Mouse (Mus musculus): ENCODE measurements around the gene Asgr2. TPM values are rescaled to one million over a fixed set of nuclear protein-coding genes. Genes with fewer than 3 reads are reported as not detected.
"Not testable (repeated sequence)": the region's sequence is repeated elsewhere in the genome, so short reads cannot be mapped to it uniquely, and the experiment has no call there.

The Asgr2 gene
- polyA plus RNA-seq, 1 experiment: not detected

GRCm38 (mm10) chr11:70059930-70060329 lies 32.5 kb upstream of the Asgr2 start:
- H3K27me3 ChIP-seq (ENCODE audit: control insufficient read depth): no peaks in the 10 kb centered on the region
- H3K9me3 ChIP-seq (ENCODE audit: control insufficient read depth, low read length): peaks cover 5% of the 10 kb centered on the region
- no peaks in the 10 kb centered on the region for H3K36me3 ChIP-seq (ENCODE audit: control insufficient read depth)
- no peak overlapping the region for H3K4me3 ChIP-seq (replicated peaks)
- peaks cover 6% of the 10 kb centered on the region for H3K4me1 ChIP-seq (ENCODE audit: control insufficient read depth)
- TF ChIP-seq GATA1 (IDR thresholded peaks at IDR 0.05; ENCODE audit: low read length) (no peak), TAL1 (IDR thresholded peaks at IDR 0.05; ENCODE audit: low read length) (no peak)

- TF ChIP-seq GATA1 (IDR thresholded peaks at IDR 0.05; ENCODE audit: low read length): no peak
- H3K36me3 ChIP-seq (ENCODE audit: control insufficient read depth): no peaks in the 10 kb centered on the region
- H3K9me3 ChIP-seq (ENCODE audit: control insufficient read depth, low read length): peaks cover 5% of the 10 kb centered on the region
- H3K27me3 ChIP-seq (ENCODE audit: control insufficient read depth): no peaks in the 10 kb centered on the region
- H3K4me3 ChIP-seq (replicated peaks): no peak overlapping the region
- H3K4me1 ChIP-seq (ENCODE audit: control insufficient read depth): no peaks in the 10 kb centered on the region
Measured at GRCm38 (mm10) chr11:70063053-70063452, 29.4 kb upstream of the Asgr2 start.

GRCm38 (mm10) chr11:70066701-70067100 lies 25.7 kb upstream of the Asgr2 start:
- Histone ChIP-seq H3K4me1 (ENCODE audit: control insufficient read depth) (no peaks in the 10 kb centered on the region), H3K9me3 (ENCODE audit: control insufficient read depth, low read length) (peaks cover 5% of the 10 kb centered on the region), H3K36me3 (ENCODE audit: control insufficient read depth) (no peaks in the 10 kb centered on the region), H3K27me3 (ENCODE audit: control insufficient read depth) (no peaks in the 10 kb centered on the region), H3K4me3 (replicated peaks) (no peak overlapping the region)
- no peak for TF ChIP-seq GATA1 (IDR thresholded peaks at IDR 0.05; ENCODE audit: low read length)
- TF ChIP-seq TAL1 (IDR thresholded peaks at IDR 0.05; ENCODE audit: low read length): no peak

GRCm38 (mm10) chr11:70068245-70068644 lies 24.2 kb upstream of the Asgr2 start:
- Histone ChIP-seq H3K9me3 (ENCODE audit: control insufficient read depth, low read length) (peaks cover under 1% of the 10 kb centered on the region), H3K4me1 (ENCODE audit: control insufficient read depth) (no peaks in the 10 kb centered on the region)
- TF ChIP-seq TAL1 (IDR thresholded peaks at IDR 0.05; ENCODE audit: low read length) (no peak), GATA1 (IDR thresholded peaks at IDR 0.05; ENCODE audit: low read length) (no peak)

GRCm38 (mm10) chr11:70070057-70070456 lies 22.4 kb upstream of the Asgr2 start:
- TF ChIP-seq TAL1 (IDR thresholded peaks at IDR 0.05; ENCODE audit: low read length): no peak
- no peak for TF ChIP-seq GATA1 (IDR thresholded peaks at IDR 0.05; ENCODE audit: low read length)
- Histone ChIP-seq H3K4me3 (replicated peaks) (no peak overlapping the region), H3K4me1 (ENCODE audit: control insufficient read depth) (peaks cover 13% of the 10 kb centered on the region), H3K36me3 (ENCODE audit: control insufficient read depth) (no peaks in the 10 kb centered on the region), H3K27me3 (ENCODE audit: control insufficient read depth) (peaks cover 2% of the 10 kb centered on the region; the same call in 1 of the 2 replicates), H3K9me3 (ENCODE audit: control insufficient read depth, low read length) (no peaks in the 10 kb centered on the region)

More at GRCm38 (mm10) chr11:70068245-70068644, 24.2 kb upstream of the Asgr2 start:
- no peaks in the 10 kb centered on the region for H3K36me3 ChIP-seq (ENCODE audit: control insufficient read depth)
- no peak overlapping the region for H3K4me3 ChIP-seq (replicated peaks)
- no peaks in the 10 kb centered on the region for H3K27me3 ChIP-seq (ENCODE audit: control insufficient read depth)

GRCm38 (mm10) chr11:70070603-70071002 lies 21.8 kb upstream of the Asgr2 start:
- H3K4me1 ChIP-seq (ENCODE audit: control insufficient read depth): peaks cover 19% of the 10 kb centered on the region
- not testable (repeated sequence) for H3K36me3 ChIP-seq (ENCODE audit: control insufficient read depth); H3K9me3 ChIP-seq (ENCODE audit: control insufficient read depth, low read length); H3K27me3 ChIP-seq (ENCODE audit: control insufficient read depth); H3K4me3 ChIP-seq (replicated peaks)

GRCm38 (mm10) chr11:70074379-70075071 lies 17.9 kb upstream of the Asgr2 start:
- no peak for TF ChIP-seq TAL1 (IDR thresholded peaks at IDR 0.05; ENCODE audit: low read length)
- TF ChIP-seq GATA1 (IDR thresholded peaks at IDR 0.05; ENCODE audit: low read length): no peak
- peaks cover 48% of the 10 kb centered on the region for H3K4me1 ChIP-seq (ENCODE audit: control insufficient read depth)
- H3K4me3 ChIP-seq (replicated peaks): peak overlapping the region; percentile 31
- H3K9me3 ChIP-seq (ENCODE audit: control insufficient read depth, low read length): no peaks in the 10 kb centered on the region
- no peaks in the 10 kb centered on the region for H3K36me3 ChIP-seq (ENCODE audit: control insufficient read depth)
- H3K27me3 ChIP-seq (ENCODE audit: control insufficient read depth): peaks cover 2% of the 10 kb centered on the region; the same call in 1 of the 2 replicates

DNA sequence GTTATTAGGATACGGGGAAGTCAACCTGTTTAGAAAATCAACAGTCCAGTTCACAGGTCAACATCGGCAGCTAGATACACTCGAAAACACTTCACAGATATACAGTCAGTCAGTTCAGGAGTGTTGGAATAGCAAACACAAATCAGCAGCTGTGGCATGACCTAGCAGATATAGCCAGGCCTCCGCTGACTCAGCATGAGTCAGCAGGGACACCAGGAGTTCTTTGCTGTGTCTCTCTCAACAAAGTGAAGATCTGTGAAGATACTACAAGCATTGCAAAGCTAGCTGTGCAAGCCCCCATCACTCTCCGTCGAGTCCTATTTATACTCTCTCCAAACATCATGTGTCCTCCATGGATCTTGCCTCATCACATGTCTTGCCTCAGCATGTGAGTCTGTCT lies 16.9 kb upstream of the Asgr2 start:
- Histone ChIP-seq H3K27me3 (ENCODE audit: control insufficient read depth) (peaks cover 8% of the 10 kb centered on the region), H3K36me3 (ENCODE audit: control insufficient read depth) (no peaks in the 10 kb centered on the region), H3K4me1 (ENCODE audit: control insufficient read depth) (peaks cover 54% of the 10 kb centered on the region), H3K4me3 (replicated peaks) (peak overlapping the region; percentile 4), H3K9me3 (ENCODE audit: control insufficient read depth, low read length) (no peaks in the 10 kb centered on the region)
- no peak for TF ChIP-seq TAL1 (IDR thresholded peaks at IDR 0.05; ENCODE audit: low read length)
- no peak for TF ChIP-seq GATA1 (IDR thresholded peaks at IDR 0.05; ENCODE audit: low read length)

GRCm38 (mm10) chr11:70077441-70077840 lies 15.0 kb upstream of the Asgr2 start:
- TF ChIP-seq GATA1 (IDR thresholded peaks at IDR 0.05; ENCODE audit: low read length) (no peak), TAL1 (IDR thresholded peaks at IDR 0.05; ENCODE audit: low read length) (no peak)
- Histone ChIP-seq H3K36me3 (ENCODE audit: control insufficient read depth) (no peaks in the 10 kb centered on the region), H3K27me3 (ENCODE audit: control insufficient read depth) (peaks cover 13% of the 10 kb centered on the region), H3K9me3 (ENCODE audit: control insufficient read depth, low read length) (no peaks in the 10 kb centered on the region), H3K4me1 (ENCODE audit: control insufficient read depth) (peaks cover 54% of the 10 kb centered on the region), H3K4me3 (replicated peaks) (no peak overlapping the region)

GRCm38 (mm10) chr11:70079175-70079574 lies 13.3 kb upstream of the Asgr2 start:
- H3K27me3 ChIP-seq (ENCODE audit: control insufficient read depth): peaks cover 11% of the 10 kb centered on the region
- no peaks in the 10 kb centered on the region for H3K36me3 ChIP-seq (ENCODE audit: control insufficient read depth)
- peaks cover 50% of the 10 kb centered on the region for H3K4me1 ChIP-seq (ENCODE audit: control insufficient read depth)

More at GRCm38 (mm10) chr11:70079175-70079574, 13.3 kb upstream of the Asgr2 start:
- TF ChIP-seq TAL1 (IDR thresholded peaks at IDR 0.05; ENCODE audit: low read length): no peak
- TF ChIP-seq GATA1 (IDR thresholded peaks at IDR 0.05; ENCODE audit: low read length): no peak
- Histone ChIP-seq H3K9me3 (ENCODE audit: control insufficient read depth, low read length) (no peaks in the 10 kb centered on the region), H3K4me3 (replicated peaks) (no peak overlapping the region)
